Mouse (Mus musculus) embryonic facial prominence, embryonic 15.5 days (tissue): ENCODE results near the gene 1700017B05Rik. TPM values are rescaled to one million over a fixed set of nuclear protein-coding genes. Genes with fewer than 3 reads are reported as not detected.

Experiments used
- ATAC-seq: fragments of 200-750 bp; cut with Nextera tagmentation; 2 replicates; pipeline ENCODE4 v1.8.0; 2017; ENCODE audit warnings: low read depth, moderate TSS enrichment; ENCODE audit not compliant: insufficient number of reproducible peaks, low FRiP score, low TSS enrichment
- H3K27ac ChIP-seq: fragments of 300-500 bp; sonication (generic); replicated peaks from 2 replicates; pipeline ENCODE4 v1.5.1; 2015; ENCODE audit warnings: mild to moderate bottlenecking, inconsistent platforms
- H3K27me3 ChIP-seq: fragments of 300-500 bp; sonication (generic); 2 replicates; pipeline ENCODE4 v1.6.1; 2015; ENCODE audit warnings: inconsistent platforms
- H3K36me3 ChIP-seq: fragments of 300-500 bp; sonication (generic); 2 replicates; pipeline ENCODE4 v1.6.1; 2015; ENCODE audit warnings: mild to moderate bottlenecking, inconsistent platforms
- H3K4me1 ChIP-seq: fragments of 300-500 bp; sonication (generic); 2 replicates; pipeline ENCODE4 v1.6.1; 2015; ENCODE audit warnings: inconsistent platforms
- H3K4me2 ChIP-seq: fragments of 300-500 bp; sonication (generic); replicated peaks from 2 replicates; pipeline ENCODE4 v1.6.1; 2015; ENCODE audit warnings: mild to moderate bottlenecking, inconsistent platforms
- H3K4me3 ChIP-seq: fragments of 300-500 bp; sonication (generic); replicated peaks from 2 replicates; pipeline ENCODE4 v1.5.1; 2015; ENCODE audit warnings: mild to moderate bottlenecking, inconsistent platforms
- H3K9ac ChIP-seq: fragments of 300-500 bp; sonication (generic); 2 replicates; pipeline ENCODE4 v1.6.1; 2015; ENCODE audit warnings: inconsistent platforms
- H3K9me3 ChIP-seq: fragments of 300-500 bp; sonication (generic); replicated peaks from 2 replicates; pipeline ENCODE4 v1.6.1; 2016; ENCODE audit warnings: inconsistent platforms
- WGBS: fragments of 180-500 bp; shearing (Covaris S2); methylation state at CpG from one replicate; pipeline ENCODE4 v1.1.7; 2015; 5-methylcytosine and 5-hydroxymethylcytosine counted together
- polyA plus RNA-seq: library from polyadenylated mRNA; unstranded; fragments of >200 nt; fragmentation: Nextera tagmentation; extraction: Ambion mirVana; gene quantifications from 2 replicates; pipeline ENCODE4 v1.2.1, GENCODE M21; 2015

1700017B05Rik gene
- polyA plus RNA-seq, 1 experiment from 2014 or later, result 24.4 TPM

DNA sequence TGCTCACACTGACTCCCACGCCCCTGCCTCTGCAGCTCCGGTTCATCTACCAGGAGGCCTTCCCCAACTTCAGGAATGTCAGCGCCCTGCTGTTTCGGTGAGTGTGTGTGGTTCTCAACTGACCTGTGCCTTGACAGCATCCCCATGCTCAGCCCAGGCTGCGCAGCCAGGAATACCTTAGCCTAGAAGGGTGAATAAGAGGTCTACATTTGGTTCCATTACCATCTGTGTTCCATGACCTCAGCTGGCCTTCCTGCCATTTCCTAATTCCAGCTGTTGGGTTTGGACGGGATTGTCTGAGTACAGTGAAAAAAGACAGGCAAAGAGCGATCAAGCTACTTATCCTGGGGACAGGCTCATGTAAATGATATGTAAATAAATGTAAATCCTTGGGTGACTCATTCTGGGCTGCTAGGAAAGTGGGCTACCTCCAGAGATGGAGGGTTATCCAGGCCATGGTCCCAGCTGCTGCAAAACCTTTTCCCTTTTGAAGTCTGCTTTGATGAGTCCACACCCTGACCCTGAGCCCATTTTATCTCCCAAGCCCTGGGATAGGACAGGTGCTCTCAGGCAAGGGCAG, 18.2 kb downstream of the 1700017B05Rik start:
- Histone ChIP-seq H3K9me3 (no peaks in the 10 kb centered on the region), H3K36me3 (no peaks in the 10 kb centered on the region), H3K4me2 (no peak overlapping the region), H3K27ac (no peak overlapping the region), H3K27me3 (no peaks in the 10 kb centered on the region), H3K4me3 (no peak overlapping the region), H3K9ac (no peak overlapping the region), H3K4me1 (no peaks in the 10 kb centered on the region)
- WGBS, result 24% methylated on average over 7 of the region's 7 CpGs
- ATAC-seq, result no peak

DNA sequence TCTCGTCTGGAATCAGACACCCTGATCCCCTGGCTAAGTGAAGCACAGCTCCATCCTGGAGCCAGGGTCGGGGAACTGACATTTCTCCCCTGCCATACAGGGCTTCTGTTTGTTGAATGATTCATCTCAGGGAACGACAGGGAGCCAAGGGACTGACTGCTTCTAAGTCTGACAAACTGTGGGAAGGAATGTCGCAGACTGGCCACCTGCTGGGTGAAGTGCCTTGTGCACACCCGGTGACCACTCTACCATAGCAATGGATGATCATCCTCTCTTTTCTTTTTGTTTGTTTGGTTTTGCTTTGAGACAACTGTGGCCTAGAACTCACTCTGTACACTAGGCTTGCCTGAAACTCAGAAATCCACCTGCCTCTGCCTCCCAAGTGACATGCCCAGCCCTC, 19.5 kb downstream of the 1700017B05Rik start:
- Histone ChIP-seq H3K27me3 (no peaks in the 10 kb centered on the region), H3K9ac (no peak overlapping the region), H3K4me1 (no peaks in the 10 kb centered on the region), H3K4me2 (no peak overlapping the region), H3K9me3 (no peaks in the 10 kb centered on the region), H3K27ac (no peak overlapping the region), H3K36me3 (no peaks in the 10 kb centered on the region), H3K4me3 (no peak overlapping the region)
- ATAC-seq, result no peak
- whole genome bisulfite sequencing, result 49% methylated on average over 5 of the region's 5 CpGs

DNA sequence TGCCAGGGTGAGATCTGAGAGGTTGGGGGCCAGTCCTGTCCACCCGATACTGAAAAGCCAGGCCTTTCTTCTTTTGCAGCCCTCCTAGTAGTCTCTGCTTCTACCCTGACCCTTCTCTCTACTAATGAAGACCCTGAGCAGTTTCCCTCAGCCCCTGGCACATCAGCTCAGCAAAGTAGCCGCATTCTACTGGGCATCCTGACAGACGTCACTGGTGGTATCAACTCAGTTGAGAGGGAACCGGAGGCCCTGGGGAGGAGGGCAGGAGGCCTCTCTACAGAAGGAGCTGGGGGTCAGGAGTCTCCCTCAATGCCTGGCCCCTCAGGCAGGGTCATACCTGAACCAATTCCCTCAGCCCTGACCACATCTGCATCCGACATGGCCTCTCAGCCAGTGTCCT, 21.3 kb downstream of the 1700017B05Rik start:
- no peak overlapping the region for H3K4me2 ChIP-seq
- H3K27ac ChIP-seq, result no peak overlapping the region
- H3K9me3 ChIP-seq, result no peaks in the 10 kb centered on the region
- no peaks in the 10 kb centered on the region for H3K27me3 ChIP-seq
- H3K9ac ChIP-seq, result no peak overlapping the region
- no peak overlapping the region for H3K4me3 ChIP-seq
- no peak for ATAC-seq
- H3K4me1 ChIP-seq, result no peaks in the 10 kb centered on the region
- 79% methylated on average over 5 of the region's 5 CpGs for WGBS
- H3K36me3 ChIP-seq, result no peaks in the 10 kb centered on the region

DNA sequence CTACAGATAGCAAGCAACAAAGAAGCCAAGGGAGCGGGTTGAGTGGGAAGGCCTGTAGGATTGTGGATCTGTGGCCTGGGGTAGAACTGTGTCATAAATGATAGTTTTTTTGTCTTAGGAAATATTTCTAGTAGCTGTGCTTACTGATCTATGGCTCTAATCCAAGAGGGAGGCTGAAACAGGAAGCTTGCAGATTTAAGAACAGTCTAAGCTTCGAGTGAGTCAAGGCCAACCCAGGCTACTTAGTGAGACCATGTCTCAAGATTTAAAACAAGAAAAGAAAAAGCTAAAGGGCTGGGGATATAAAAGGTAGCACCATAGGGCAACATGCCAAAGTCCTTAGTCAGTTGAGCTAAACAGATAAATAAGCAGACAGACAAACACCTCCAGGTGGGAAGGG, 24.2 kb downstream of the 1700017B05Rik start:
- Histone ChIP-seq H3K27ac (no peak overlapping the region), H3K4me3 (no peak overlapping the region), H3K4me1 (no peaks in the 10 kb centered on the region), H3K4me2 (no peak overlapping the region), H3K9ac (no peak overlapping the region), H3K27me3 (no peaks in the 10 kb centered on the region), H3K9me3 (no peaks in the 10 kb centered on the region), H3K36me3 (no peaks in the 10 kb centered on the region)
- no peak for ATAC-seq
- 80% methylated on average over 2 of the region's 2 CpGs for WGBS

DNA sequence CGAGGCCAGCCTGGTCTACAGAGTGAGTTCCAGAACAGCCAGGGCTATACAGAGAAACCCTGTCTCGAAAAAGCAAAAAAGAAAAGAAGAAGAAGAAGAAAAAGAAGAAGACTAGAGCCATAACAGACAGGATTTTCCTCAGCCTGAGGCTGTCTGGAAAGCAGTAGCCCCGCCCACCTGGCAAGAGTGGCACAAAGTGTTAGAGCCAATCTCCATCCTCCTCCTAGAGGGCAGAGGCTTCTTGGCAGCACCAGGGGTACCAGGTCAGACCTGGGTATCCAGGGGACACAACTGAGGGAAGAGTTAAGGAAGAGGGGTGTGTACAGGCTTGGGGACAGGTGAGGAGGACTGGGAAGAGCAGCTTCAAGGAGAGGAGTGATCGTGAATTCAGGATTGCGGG, 24.7 kb downstream of the 1700017B05Rik start:
- WGBS, result 76% methylated on average over 5 of the region's 5 CpGs
- Histone ChIP-seq H3K27me3 (no peaks in the 10 kb centered on the region), H3K36me3 (no peaks in the 10 kb centered on the region), H3K9ac (no peak overlapping the region), H3K4me1 (no peaks in the 10 kb centered on the region), H3K4me2 (no peak overlapping the region), H3K4me3 (no peak overlapping the region), H3K9me3 (no peaks in the 10 kb centered on the region), H3K27ac (no peak overlapping the region)
- no peak for ATAC-seq

DNA sequence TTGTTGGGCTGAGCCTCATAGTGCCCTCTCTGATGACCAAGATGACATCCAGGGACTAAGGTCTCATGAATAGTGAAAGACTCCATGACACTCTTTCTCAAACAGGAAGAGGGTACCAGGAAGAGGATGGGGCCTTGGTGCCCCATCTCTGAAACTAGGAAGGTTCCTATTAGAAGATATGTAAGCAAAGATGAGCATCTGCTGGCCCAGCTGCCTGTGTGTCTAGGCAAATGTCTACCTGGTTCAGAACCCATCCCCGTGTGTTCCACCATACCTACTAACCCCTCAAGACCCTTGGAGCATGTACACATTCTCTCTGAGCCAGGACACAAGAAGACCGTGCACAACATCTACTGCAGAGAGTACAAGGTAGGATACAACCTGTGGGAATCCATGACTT, 26.2 kb downstream of the 1700017B05Rik start, which contains the start of gene Trcg1:
Gene Trcg1, plus strand, starts transcription at position 301 of the 400 bp plus-strand sequence.
- no peaks in the 10 kb centered on the region for H3K4me1 ChIP-seq
- no peak within 1 kb of the TSS for H3K4me2 ChIP-seq
- no peaks in the 10 kb centered on the region for H3K36me3 ChIP-seq
- 87% methylated on average over 2 of the region's 2 CpGs for WGBS
- no peaks in the 10 kb centered on the region for H3K9me3 ChIP-seq
- H3K27me3 ChIP-seq, result no peaks in the 10 kb centered on the region
- H3K4me3 ChIP-seq, result no peak within 1 kb of the TSS
- no peak within 1 kb of the TSS for H3K9ac ChIP-seq
- no peak within 1 kb of the TSS for H3K27ac ChIP-seq
- ATAC-seq, result no peak

DNA sequence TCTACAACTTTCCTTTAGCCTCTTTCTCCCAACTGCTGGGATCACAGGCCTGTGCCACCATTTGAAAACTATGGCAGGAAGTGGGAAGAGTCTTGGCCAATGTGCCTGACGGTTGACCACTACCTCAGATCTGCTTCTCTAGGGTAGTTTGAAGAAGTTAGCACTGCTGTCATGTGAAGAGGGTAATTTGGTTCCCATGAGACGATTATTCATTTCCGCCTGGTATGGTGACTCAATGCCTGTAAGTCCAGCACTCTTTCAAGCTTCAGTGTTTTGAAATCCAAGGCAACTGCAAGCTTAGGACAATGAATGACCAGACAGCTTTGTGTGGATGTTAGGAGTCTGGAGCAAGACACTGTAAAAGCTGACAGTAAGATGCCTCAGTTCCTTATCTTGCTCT, 28.6 kb downstream of the 1700017B05Rik start:
- H3K4me1 ChIP-seq, result peaks cover 4% of the 10 kb centered on the region; the same call in 1 of the 2 replicates
- H3K27me3 ChIP-seq, result no peaks in the 10 kb centered on the region
- WGBS, result 74% methylated on average over 3 of the region's 3 CpGs
- ATAC-seq, result no peak
- H3K27ac ChIP-seq, result no peak overlapping the region
- H3K36me3 ChIP-seq, result no peaks in the 10 kb centered on the region
- no peak overlapping the region for H3K4me3 ChIP-seq
- no peak overlapping the region for H3K9ac ChIP-seq
- no peaks in the 10 kb centered on the region for H3K9me3 ChIP-seq
- H3K4me2 ChIP-seq, result no peak overlapping the region

DNA sequence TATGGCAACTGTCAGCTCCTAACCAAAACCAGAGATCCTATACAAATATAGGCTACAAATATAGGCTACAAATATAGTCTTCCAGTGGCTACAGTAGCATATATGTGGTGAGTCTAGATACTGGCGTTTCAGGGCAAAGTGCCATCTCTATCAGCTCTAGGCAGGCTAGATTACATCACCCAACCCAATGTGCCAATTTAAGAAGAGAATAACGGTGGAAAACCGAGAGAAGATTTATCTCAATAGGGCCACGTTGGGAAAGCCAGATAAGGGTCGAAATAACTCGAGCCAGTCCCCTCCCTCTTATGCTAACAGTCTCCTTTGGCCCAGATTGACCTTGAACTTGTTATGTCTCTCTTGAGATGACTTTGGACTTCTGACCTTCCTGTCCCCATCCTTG, 29.3 kb downstream of the 1700017B05Rik start:
- ATAC-seq, result no peak
- Histone ChIP-seq H3K4me1 (peaks cover 4% of the 10 kb centered on the region; the same call in 1 of the 2 replicates), H3K4me3 (no peak overlapping the region), H3K27ac (no peak overlapping the region), H3K27me3 (no peaks in the 10 kb centered on the region), H3K9me3 (no peaks in the 10 kb centered on the region), H3K4me2 (no peak overlapping the region), H3K9ac (no peak overlapping the region), H3K36me3 (no peaks in the 10 kb centered on the region)
- 77% methylated on average over 6 of the region's 6 CpGs for WGBS

DNA sequence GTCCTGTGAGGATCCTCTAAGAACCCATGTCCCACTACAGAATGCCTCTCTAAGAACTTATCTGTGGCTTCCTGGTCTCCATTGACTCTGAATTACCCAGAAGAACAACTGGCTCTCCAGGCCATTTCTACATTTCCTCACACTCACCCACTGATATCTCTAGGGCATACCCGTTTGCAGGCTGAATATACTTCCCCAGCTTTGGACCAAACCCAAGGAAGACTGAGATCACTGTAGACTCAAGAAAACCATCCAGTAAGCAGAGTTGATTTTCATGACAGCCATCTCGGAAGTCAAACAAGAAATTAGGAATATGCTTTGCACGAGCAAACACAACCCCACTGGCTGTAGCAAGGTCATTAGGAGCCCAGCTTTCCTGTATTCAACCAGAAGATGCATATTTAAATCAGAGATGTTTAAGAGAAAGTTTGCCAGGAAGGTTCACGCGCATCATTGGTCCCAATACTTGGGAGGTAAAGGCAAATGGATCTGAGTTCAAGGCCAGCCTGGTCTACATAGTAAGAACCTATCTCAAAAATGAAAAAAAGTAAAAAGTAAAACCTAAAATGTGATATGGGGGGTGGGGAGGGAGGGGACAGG, 30.0 kb downstream of the 1700017B05Rik start:
- H3K9ac ChIP-seq, result no peak overlapping the region
- no peaks in the 10 kb centered on the region for H3K27me3 ChIP-seq
- peaks cover 4% of the 10 kb centered on the region; the same call in 1 of the 2 replicates for H3K4me1 ChIP-seq
- no peak overlapping the region for H3K4me3 ChIP-seq
- H3K27ac ChIP-seq, result no peak overlapping the region
- no peak overlapping the region for H3K4me2 ChIP-seq
- H3K36me3 ChIP-seq, result no peaks in the 10 kb centered on the region
- no peaks in the 10 kb centered on the region for H3K9me3 ChIP-seq
- 86% methylated on average over 5 of the region's 5 CpGs for WGBS
- no peak for ATAC-seq

DNA sequence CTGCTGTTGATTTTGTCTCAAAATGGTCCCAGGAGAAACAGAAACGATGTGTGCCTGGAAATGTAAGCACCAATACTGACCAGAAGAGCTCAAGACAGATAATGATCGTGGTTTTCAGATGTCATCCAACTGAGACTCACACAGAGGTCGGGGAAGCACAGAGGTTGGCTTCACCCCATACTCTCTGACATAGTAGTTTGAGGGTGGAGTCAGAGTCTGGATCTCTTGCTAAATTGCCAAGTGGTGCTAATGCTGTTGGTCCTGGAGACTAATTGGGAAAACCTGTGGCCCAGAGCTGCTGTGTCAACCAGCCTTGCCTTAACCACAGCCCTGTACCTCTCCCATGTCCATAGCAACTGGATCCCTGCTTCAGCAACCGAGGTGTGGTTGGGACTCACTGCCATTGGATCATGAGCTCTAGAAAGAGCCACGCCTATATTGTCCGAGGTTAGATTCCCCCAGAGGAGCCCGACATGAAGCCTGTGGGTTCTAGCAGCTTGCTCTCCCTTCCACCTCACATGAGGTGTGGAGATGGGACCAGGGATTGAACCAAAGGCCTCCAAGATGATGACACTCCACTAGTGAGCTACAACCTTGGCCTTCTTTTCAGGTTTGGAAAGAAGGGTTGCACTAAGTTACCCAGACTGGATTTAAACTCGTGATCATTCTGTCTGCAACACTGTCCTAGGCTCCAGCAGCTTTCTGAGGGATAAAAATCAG, 30.7 kb downstream of the 1700017B05Rik start:
- H3K36me3 ChIP-seq, result no peaks in the 10 kb centered on the region
- no peak overlapping the region for H3K27ac ChIP-seq
- peaks cover 4% of the 10 kb centered on the region; the same call in 1 of the 2 replicates for H3K4me1 ChIP-seq
- no peak overlapping the region for H3K4me3 ChIP-seq
- H3K9me3 ChIP-seq, result no peaks in the 10 kb centered on the region
- H3K9ac ChIP-seq, result no peak overlapping the region
- WGBS, result 71% methylated on average over 8 of the region's 8 CpGs
- no peaks in the 10 kb centered on the region for H3K27me3 ChIP-seq
- H3K4me2 ChIP-seq, result no peak overlapping the region
- no peak for ATAC-seq

DNA sequence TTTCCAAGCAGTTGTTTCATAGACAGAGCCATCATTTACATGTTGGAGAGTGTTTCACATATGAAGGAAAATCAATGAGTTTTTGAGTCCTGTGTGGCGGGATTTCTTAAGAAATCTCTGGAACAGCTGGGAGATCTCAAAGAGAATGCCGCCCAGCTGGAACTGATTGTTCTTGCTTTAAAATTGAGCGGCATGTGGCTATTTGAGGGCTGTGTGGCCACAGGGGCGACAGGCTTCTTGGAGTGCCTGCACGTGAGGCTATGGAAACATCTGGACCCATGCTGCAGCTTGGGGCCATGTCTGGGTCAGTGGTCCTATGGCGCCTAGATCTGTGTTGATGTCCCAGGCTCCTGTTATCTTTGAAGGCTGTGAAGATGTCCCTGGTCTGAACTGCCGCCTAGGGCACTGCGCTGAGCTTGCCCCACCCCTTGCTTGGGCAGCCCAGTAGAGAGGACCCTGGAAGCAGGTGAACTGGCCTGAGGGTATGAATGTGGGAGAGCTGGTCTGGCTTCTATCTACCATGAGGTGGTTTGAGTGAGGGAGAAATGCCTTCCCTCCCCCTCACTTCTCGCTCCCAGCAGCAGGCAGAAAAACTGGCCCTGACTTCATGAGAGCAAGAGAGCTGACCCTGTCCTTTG, 32.1 kb downstream of the 1700017B05Rik start:
- Histone ChIP-seq H3K4me1 (peaks cover 4% of the 10 kb centered on the region; the same call in 1 of the 2 replicates), H3K4me3 (no peak overlapping the region), H3K27ac (no peak overlapping the region), H3K9me3 (no peaks in the 10 kb centered on the region), H3K36me3 (no peaks in the 10 kb centered on the region), H3K27me3 (no peaks in the 10 kb centered on the region), H3K4me2 (no peak overlapping the region), H3K9ac (no peak overlapping the region)
- 36% methylated on average over 9 of the region's 9 CpGs for WGBS
- ATAC-seq, result no peak
